Mouse (Mus musculus): Measurements from ENCODE around the gene Rev3l. TPM values are rescaled to one million over a fixed set of nuclear protein-coding genes. Genes with fewer than 3 reads are reported as not detected.

Rev3l gene
- total RNA-seq (2021) = 10 to 100 TPM; 40.9 to 43.3 TPM
- long read RNA-seq, experiment 1, partial matches to known transcripts = 3 of 3 reads
- long read RNA-seq, experiment 1, other reads (novel, unspliced or antisense) = 0 of 3 reads
- long read RNA-seq, experiment 2, partial matches to known transcripts = 3 of 3 reads
- long read RNA-seq, experiment 2, other reads (novel, unspliced or antisense) = 0 of 3 reads

- peak; percentile 89 to 93 for DNase-seq (ENCODE audit: low spot score in 2 of 2)
- intact Hi-C loops (cut with DNase I) = loop anchor here (5.0 kb wide), 3 partner anchors 100 to 560 kb away; no protein-coding TSS in a partner anchor
These were observed at the start of gene Rev3l for GRCm38 (mm10) chr10:39731736-39732265. TSS of gene Rev3l (plus strand) at chr10:39732118.

GRCm38 (mm10) chr10:39682556-39682955 lies 49.4 kb upstream of the Rev3l start:
- no peak for DNase-seq (ENCODE audit: low spot score in 2 of 2)
- intact Hi-C loops (cut with DNase I) = no loop called here

GRCm38 (mm10) chr10:39683481-39683880 lies 48.4 kb upstream of the Rev3l start:
- intact Hi-C loops (cut with DNase I) = no loop called here
- DNase-seq (ENCODE audit: low spot score in 2 of 2) = no peak

GRCm38 (mm10) chr10:39686811-39687210 lies 45.1 kb upstream of the Rev3l start:
- no peak for DNase-seq (ENCODE audit: low spot score in 2 of 2)
- intact Hi-C loops (cut with DNase I) = no loop called here

GRCm38 (mm10) chr10:39687851-39688250 lies 44.1 kb upstream of the Rev3l start:
- intact Hi-C loops (cut with DNase I) = no loop called here

GRCm38 (mm10) chr10:39691351-39692064 lies 40.4 kb upstream of the Rev3l start:
- intact Hi-C loops (cut with DNase I) = no loop called here
- no peak for DNase-seq (ENCODE audit: low spot score in 2 of 2)

More at GRCm38 (mm10) chr10:39687851-39688250, 44.1 kb upstream of the Rev3l start:
- DNase-seq (ENCODE audit: low spot score in 2 of 2) = no peak

GRCm38 (mm10) chr10:39692152-39692551 lies 39.8 kb upstream of the Rev3l start:
- no peak for DNase-seq (ENCODE audit: low spot score in 2 of 2)
- intact Hi-C loops (cut with DNase I) = no loop called here

- intact Hi-C loops (cut with DNase I) = no loop called here
- no peak for DNase-seq (ENCODE audit: low spot score in 2 of 2)
These were observed 24.0 kb upstream of the Rev3l start for GRCm38 (mm10) chr10:39707717-39708510.

GRCm38 (mm10) chr10:39716936-39717335 lies 15.0 kb upstream of the Rev3l start:
- no peak for DNase-seq (ENCODE audit: low spot score in 2 of 2)

GRCm38 (mm10) chr10:39730976-39731735 lies 762 bp upstream of the Rev3l start:
- peak; percentile 87 to 90 for DNase-seq (ENCODE audit: low spot score in 2 of 2)
- intact Hi-C loops (cut with DNase I) = loop anchor here (5.0 kb wide), 3 partner anchors 99 to 559 kb away; no protein-coding TSS in a partner anchor

More at GRCm38 (mm10) chr10:39716936-39717335, 15.0 kb upstream of the Rev3l start:
- intact Hi-C loops (cut with DNase I) = no loop called here

GRCm38 (mm10) chr10:39732266-39733100 lies 565 bp downstream of the Rev3l start:
- intact Hi-C loops (cut with DNase I) = loop anchor here (5.0 kb wide), 3 partner anchors 100 to 560 kb away; no protein-coding TSS in a partner anchor
- DNase-seq (ENCODE audit: low spot score in 2 of 2) = peak; percentile 74 to 84

- DNase-seq (ENCODE audit: low spot score in 2 of 2) = peak in 1 of 2 experiments; percentile 46
- intact Hi-C loops (cut with DNase I) = loop anchor here (5.0 kb wide), 3 partner anchors 101 to 561 kb away; no protein-coding TSS in a partner anchor
These were observed 1.1 kb downstream of the Rev3l start for GRCm38 (mm10) chr10:39733101-39733399.

GRCm38 (mm10) chr10:39733421-39733930 lies 1.6 kb downstream of the Rev3l start:
- peak in 1 of 2 experiments; percentile 11 for DNase-seq (ENCODE audit: low spot score in 2 of 2)
- intact Hi-C loops (cut with DNase I) = loop anchor here (5.0 kb wide), 3 partner anchors 101 to 561 kb away; no protein-coding TSS in a partner anchor

- DNase-seq (ENCODE audit: low spot score in 2 of 2) = no peak
- intact Hi-C loops (cut with DNase I) = no loop called here
These were observed 4.3 kb downstream of the Rev3l start for GRCm38 (mm10) chr10:39736187-39736586.

- DNase-seq (ENCODE audit: low spot score in 2 of 2) = no peak
- intact Hi-C loops (cut with DNase I) = no loop called here
These were observed 10.1 kb downstream of the Rev3l start for GRCm38 (mm10) chr10:39742057-39742456.

- DNase-seq (ENCODE audit: low spot score in 2 of 2) = no peak
- intact Hi-C loops (cut with DNase I) = no loop called here
These were observed 32.8 kb downstream of the Rev3l start for GRCm38 (mm10) chr10:39764752-39765151.

- intact Hi-C loops (cut with DNase I) = no loop called here
- no peak for DNase-seq (ENCODE audit: low spot score in 2 of 2)
These were observed 34.8 kb downstream of the Rev3l start for GRCm38 (mm10) chr10:39766702-39767101.

GRCm38 (mm10) chr10:39772259-39772658 lies 40.3 kb downstream of the Rev3l start:
- DNase-seq (ENCODE audit: low spot score in 2 of 2) = no peak
- intact Hi-C loops (cut with DNase I) = no loop called here
